ENCODE assay signal across 8 mouse cellular contexts in the genomic region with DNA sequence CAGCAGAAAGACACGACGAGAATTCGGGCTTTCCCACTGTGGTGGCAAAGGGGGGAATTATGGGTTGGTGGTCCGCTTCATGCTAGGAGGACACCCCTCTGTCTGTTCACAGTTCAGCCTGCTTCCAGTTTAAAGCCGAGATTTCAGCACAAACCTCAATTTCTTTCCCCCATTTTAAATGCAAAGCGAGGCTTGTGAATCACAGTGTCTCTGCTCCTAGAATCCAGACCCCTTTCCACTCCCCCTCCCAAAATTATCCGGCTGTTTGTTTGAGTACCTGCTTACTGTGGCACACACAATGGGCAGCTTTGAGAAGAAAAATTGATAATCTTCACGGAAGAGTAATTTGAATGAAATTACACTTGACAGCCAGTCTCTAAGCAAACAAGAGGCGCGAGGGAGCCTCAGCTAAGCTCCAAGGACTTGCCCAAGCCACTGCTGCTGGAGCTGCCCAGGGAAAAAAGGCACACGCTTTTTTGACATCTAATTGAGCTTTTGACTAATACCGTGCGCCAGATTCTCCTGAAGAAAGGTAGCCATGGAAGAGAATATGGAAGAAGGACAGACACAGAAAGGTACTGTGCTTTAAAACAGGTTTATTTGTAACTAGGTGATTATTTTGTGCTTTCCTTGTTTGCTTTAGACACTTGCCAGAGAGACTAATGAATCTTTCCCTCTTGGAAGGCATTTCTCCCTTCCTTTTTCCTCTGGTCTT. TPM values are rescaled to one million over a fixed set of nuclear protein-coding genes. Genes with fewer than 3 reads are reported as not detected.
DNase-seq lines count a peak whose midpoint lies in the region; ATAC-seq and TF ChIP-seq lines count a peak whose summit lies in the region.

TSS of gene Gpm6a (plus strand) at position 103 of the 715 bp plus-strand sequence.

- no peaks in the 10 kb centered on the region for H3K9me3 ChIP-seq in neural tube, embryonic 15.5 days (replicated peaks)

- peak within 1 kb of the TSS; percentile 83 for H3K9ac ChIP-seq in neural tube, embryonic 15.5 days (replicated peaks)

- WGBS in neural tube, embryonic 15.5 days: 6% methylated on average over 13 of the region's 13 CpGs

- peak within 1 kb of the TSS; percentile 61 for H3K4me3 ChIP-seq in neural tube, embryonic 15.5 days (replicated peaks)

- H3K27ac ChIP-seq in neural tube, embryonic 15.5 days (replicated peaks): peak within 1 kb of the TSS; percentile 97

- H3K36me3 ChIP-seq in neural tube, embryonic 15.5 days: no peaks in the 10 kb centered on the region

- TF ChIP-seq POLR2A in brain, embryonic 14.5 days (IDR thresholded peaks at IDR 0.05; ENCODE audit: borderline replicate concordance, extremely low read depth, insufficient read depth, insufficient read length, poor library complexity, severe bottlenecking): peak; percentile 40; the same call in 1 of the 2 replicates

- H3K4me1 ChIP-seq in neural tube, embryonic 15.5 days: peaks cover 12% of the 10 kb centered on the region

- TF ChIP-seq CTCF in brain, embryonic 14.5 days (IDR thresholded peaks at IDR 0.05; ENCODE audit: borderline replicate concordance, extremely low read depth, insufficient read depth, insufficient read length): no peak

- no peaks in the 10 kb centered on the region for H3K27me3 ChIP-seq in neural tube, embryonic 15.5 days (replicated peaks)

- H3K4me2 ChIP-seq in neural tube, embryonic 15.5 days: peak within 1 kb of the TSS; percentile 56

- DNase-seq in brain, embryonic 14.5 days (ENCODE audit: low read depth): peak; percentile 98
- DNase-seq in cerebellum, adult 9-10 months: peak; percentile 86
- DNase-seq in frontal cortex, adult 2 months (ENCODE audit: extremely low spot score in 1 of 2, low spot score in 1 of 2): peak; percentile 49 to 66
- DNase-seq in left cerebral cortex, adult 11 months (ENCODE audit: low spot score): peak; percentile 54
- DNase-seq in c-Kit-positive CD71-positive TER-119-positive erythroid progenitor cells, embryonic 14.5 days (ENCODE audit: low spot score): no peak
- DNase-seq in spleen, adult 12 weeks (ENCODE audit: low spot score): no peak

- ATAC-seq in neural tube, embryonic 15.5 days (ENCODE audit: low FRiP score): peak; percentile 92
- no peak for ATAC-seq in megakaryocyte-erythroid progenitor cell, adult 5-6 weeks (replicated peaks; ENCODE audit: low FRiP score, low TSS enrichment, poor library complexity, severe bottlenecking)

RNA-seq across cellular contexts. Expression of gene Gpm6a, which starts in this region (rescaled TPM):
- 383 and 408 TPM in 2 replicates for polyA plus RNA-seq in brain, embryonic 14.5 days (2012; rRNA removed)
- 718 and 825 TPM in 2 replicates for polyA plus RNA-seq in frontal cortex, adult 2 months (2012; rRNA removed)
- 411 and 481 TPM in 2 replicates for polyA plus RNA-seq in neural tube, embryonic 15.5 days (2015; fragmentation: Nextera tagmentation; extraction: Ambion mirVana)
- not detected in 2 replicates for total RNA-seq in megakaryocyte-erythroid progenitor cell, adult 5-6 weeks (2014; fragmentation: Nextera tagmentation)
- total RNA-seq in megakaryocyte-erythroid progenitor cell, adult 5-6 weeks (2017): not detected in 2 replicates

Comparison
In these comparisons a context has a peak if more than half of its experiments do, and no peak if none do; other contexts are left out.
1. DNase-seq: peak in brain, embryonic 14.5 days (single experiment), cerebellum, adult 9-10 months (single experiment), frontal cortex, adult 2 months (2 of 2) and left cerebral cortex, adult 11 months (single experiment); none in c-Kit-positive CD71-positive TER-119-positive erythroid progenitor cells, embryonic 14.5 days (single experiment) and spleen, adult 12 weeks (single experiment).